Mouse (Mus musculus): ENCODE results near the gene Dcun1d4. TPM values are rescaled to one million over a fixed set of nuclear protein-coding genes. Genes with fewer than 3 reads are reported as not detected.
"Not testable (repeated sequence)": the region's sequence is repeated elsewhere in the genome, so short reads cannot be mapped to it uniquely, and the experiment has no call there.

Gene Dcun1d4
- polyA plus RNA-seq, 1 experiment from 2014 or later, result 40.2 TPM

GRCm38 (mm10) chr5:73558756-73559155 lies 78.0 kb downstream of the Dcun1d4 start:
- ATAC-seq (no peak), DNase-seq (ENCODE audit: low read depth, low spot score) (no peak)
- ChIA-PET CTCF (interaction anchor here (0.7 to 1.9 kb wide), 5 partner anchors 9 to 73 kb away, joined by 3 to 4 read pairs (median 3); partner anchors contain the start of gene Lrrc66), POLR2A (no interaction called here)
- TF ChIP-seq CTCF (IDR thresholded peaks at IDR 0.05), result no peak
- in situ Hi-C loops (cut with MboI; ENCODE audit: low pct_unique_long_range_greater_than_20kb), result no loop called here
- no peaks in the 10 kb centered on the region for H3K27me3 ChIP-seq

DNA sequence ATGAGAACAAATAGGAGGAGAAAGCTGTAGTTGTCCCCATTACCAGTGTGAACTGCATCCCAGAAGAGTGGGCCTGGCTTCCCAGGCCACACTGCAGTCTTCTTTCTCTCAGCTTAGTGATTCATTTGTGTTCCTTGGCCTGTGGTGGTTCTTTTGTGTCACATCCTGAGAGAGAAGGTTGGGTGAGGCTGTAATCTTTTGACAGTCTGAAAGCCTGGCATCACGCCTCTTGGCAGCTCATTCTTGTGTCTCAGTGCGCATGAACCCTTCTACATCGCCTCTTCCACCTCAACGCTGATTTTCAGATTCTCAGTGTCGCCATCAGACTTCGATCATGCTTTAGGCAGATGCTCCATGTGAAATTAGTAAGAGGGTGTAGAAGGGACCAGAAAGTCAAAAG lies 83.2 kb downstream of the Dcun1d4 start:
- no peak for DNase-seq (ENCODE audit: low read depth, low spot score)
- CTCF ChIA-PET, result interaction anchor here (1.2 to 1.7 kb wide), 2 partner anchors 24 to 73 kb away, joined by 3 to 7 read pairs; no protein-coding TSS in a partner anchor
- POLR2A ChIA-PET, result no interaction called here
- no peaks in the 10 kb centered on the region for H3K27me3 ChIP-seq
- in situ Hi-C loops (cut with MboI; ENCODE audit: low pct_unique_long_range_greater_than_20kb), result no loop called here
- no peak for TF ChIP-seq CTCF (IDR thresholded peaks at IDR 0.05)
- ATAC-seq, result no peak

DNA sequence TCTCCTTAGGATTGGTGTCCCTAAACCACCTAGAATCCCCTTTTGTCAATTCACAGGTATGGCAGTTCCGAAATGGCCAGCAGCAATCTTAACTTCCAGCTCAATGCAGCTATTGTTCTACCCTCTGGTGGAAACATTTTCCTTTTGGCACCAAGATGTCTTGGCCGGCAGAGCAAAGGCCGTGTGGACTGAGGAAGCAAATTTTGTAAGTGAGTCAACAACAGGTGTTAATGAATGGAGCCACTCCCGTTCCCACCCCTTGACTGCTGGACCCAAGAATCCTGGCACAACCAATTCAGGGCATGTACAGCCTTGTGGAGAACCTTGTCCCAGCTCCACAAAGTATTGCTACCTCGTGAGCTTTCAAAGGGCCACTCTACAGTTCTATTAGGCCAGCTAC lies 85.3 kb downstream of the Dcun1d4 start:
- no peak for TF ChIP-seq CTCF (IDR thresholded peaks at IDR 0.05)
- DNase-seq (ENCODE audit: low read depth, low spot score) (no peak), ATAC-seq (no peak)
- ChIA-PET CTCF (no interaction called here), POLR2A (no interaction called here)
- in situ Hi-C loops (cut with MboI; ENCODE audit: low pct_unique_long_range_greater_than_20kb), result no loop called here
- H3K27me3 ChIP-seq, result no peaks in the 10 kb centered on the region

DNA sequence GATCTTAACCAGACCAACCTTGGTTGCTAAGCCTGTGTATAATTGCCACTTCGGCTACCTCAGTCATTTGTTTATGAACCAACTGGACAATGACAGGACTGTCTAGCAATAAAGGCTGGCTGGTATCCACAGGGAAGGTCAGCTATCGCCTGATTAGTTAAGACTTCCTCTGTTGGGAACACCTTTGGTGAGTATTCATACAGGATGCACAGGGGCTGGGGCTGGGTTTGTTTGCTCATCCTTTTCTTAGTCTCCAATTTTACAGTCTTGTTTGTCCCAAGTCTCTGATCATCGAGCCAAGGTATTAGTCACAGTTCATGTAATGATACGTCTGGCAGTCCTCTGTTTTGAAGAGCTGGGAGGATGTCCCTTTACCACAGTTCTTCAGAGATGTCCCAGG lies 86.1 kb downstream of the Dcun1d4 start:
- CTCF ChIA-PET, result no interaction called here
- no peak for DNase-seq (ENCODE audit: low read depth, low spot score)
- POLR2A ChIA-PET, result no interaction called here
- ATAC-seq, result no peak
- H3K27me3 ChIP-seq, result no peaks in the 10 kb centered on the region
- no peak for TF ChIP-seq CTCF (IDR thresholded peaks at IDR 0.05)
- in situ Hi-C loops (cut with MboI; ENCODE audit: low pct_unique_long_range_greater_than_20kb), result no loop called here

DNA sequence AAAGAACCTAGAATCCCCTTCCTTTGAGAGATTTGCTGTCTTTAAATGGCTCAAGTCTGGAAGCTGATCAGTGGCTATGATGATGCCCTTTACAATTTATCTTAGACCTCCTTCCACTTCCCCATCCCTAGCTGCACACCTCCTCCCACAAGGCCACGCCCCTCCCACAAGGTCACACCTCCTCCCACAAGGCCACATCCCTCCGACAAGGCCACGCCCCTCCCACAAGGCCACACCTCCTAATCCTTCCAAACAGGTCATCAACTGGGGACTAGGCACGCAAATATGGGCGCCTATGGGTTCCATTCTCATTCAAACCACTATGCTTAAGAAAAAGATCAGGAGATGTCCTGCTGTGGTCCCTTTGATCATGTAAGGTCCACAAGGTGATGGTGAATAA lies 88.4 kb downstream of the Dcun1d4 start:
- POLR2A ChIA-PET, result interaction anchor here (0.6 kb wide), 1 partner anchor 56 kb away, joined by 3 read pairs; no protein-coding TSS in a partner anchor
- CTCF ChIA-PET, result interaction anchor here (0.9 to 1.3 kb wide), 2 partner anchors 27 to 65 kb away, joined by 3 read pairs; no protein-coding TSS in a partner anchor
- DNase-seq (ENCODE audit: low read depth, low spot score) (no peak), ATAC-seq (no peak)
- no peaks in the 10 kb centered on the region for H3K27me3 ChIP-seq
- no peak for TF ChIP-seq CTCF (IDR thresholded peaks at IDR 0.05)
- in situ Hi-C loops (cut with MboI; ENCODE audit: low pct_unique_long_range_greater_than_20kb), result no loop called here

GRCm38 (mm10) chr5:73571395-73572156 lies 90.8 kb downstream of the Dcun1d4 start:
- no peak for TF ChIP-seq CTCF (IDR thresholded peaks at IDR 0.05)
- POLR2A ChIA-PET, result no interaction called here
- DNase-seq (ENCODE audit: low read depth, low spot score) (no peak), ATAC-seq (no peak)
- CTCF ChIA-PET, result interaction anchor here (1.2 to 1.6 kb wide), 3 partner anchors 12 to 31 kb away, joined by 3 to 4 read pairs (median 4); no protein-coding TSS in a partner anchor
- in situ Hi-C loops (cut with MboI; ENCODE audit: low pct_unique_long_range_greater_than_20kb), result no loop called here
- no peaks in the 10 kb centered on the region for H3K27me3 ChIP-seq

GRCm38 (mm10) chr5:73572846-73573245 lies 92.0 kb downstream of the Dcun1d4 start:
- CTCF ChIA-PET, result interaction anchor here (1.0 to 1.2 kb wide), 3 partner anchors 11 to 28 kb away, joined by 3 to 5 read pairs (median 3); no protein-coding TSS in a partner anchor
- in situ Hi-C loops (cut with MboI; ENCODE audit: low pct_unique_long_range_greater_than_20kb), result no loop called here

DNA sequence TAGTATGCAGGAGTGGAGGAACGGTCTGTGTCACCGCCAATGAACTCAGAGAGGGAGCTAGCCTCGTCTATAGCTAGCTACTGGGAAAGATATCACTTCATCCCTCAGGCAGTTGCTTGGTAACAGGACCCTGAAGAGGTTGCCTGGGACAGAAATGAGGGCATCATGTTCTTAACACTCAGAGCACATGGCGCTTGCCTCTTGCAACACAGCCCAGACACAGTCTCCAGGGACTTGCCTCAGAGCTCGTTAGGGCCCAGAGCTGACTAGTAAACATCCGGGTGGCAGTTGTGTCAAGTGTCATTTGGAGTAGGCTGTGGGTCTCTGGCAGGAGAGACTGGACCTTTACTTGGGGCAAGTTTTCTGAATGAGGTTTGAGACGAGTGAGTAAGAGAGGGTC lies 93.0 kb downstream of the Dcun1d4 start:
- ATAC-seq (no peak), DNase-seq (ENCODE audit: low read depth, low spot score) (no peak)
- in situ Hi-C loops (cut with MboI; ENCODE audit: low pct_unique_long_range_greater_than_20kb), result no loop called here
- H3K27me3 ChIP-seq, result no peaks in the 10 kb centered on the region
- ChIA-PET CTCF (interaction anchor here (1.1 kb wide), 1 partner anchor 23 kb away, joined by 5 read pairs; no protein-coding TSS in a partner anchor), POLR2A (no interaction called here)
- no peak for TF ChIP-seq CTCF (IDR thresholded peaks at IDR 0.05)

More at GRCm38 (mm10) chr5:73572846-73573245, 92.0 kb downstream of the Dcun1d4 start:
- POLR2A ChIA-PET, result no interaction called here
- TF ChIP-seq CTCF (IDR thresholded peaks at IDR 0.05), result no peak
- H3K27me3 ChIP-seq, result no peaks in the 10 kb centered on the region
- DNase-seq (ENCODE audit: low read depth, low spot score), result no peak
- no peak for ATAC-seq

DNA sequence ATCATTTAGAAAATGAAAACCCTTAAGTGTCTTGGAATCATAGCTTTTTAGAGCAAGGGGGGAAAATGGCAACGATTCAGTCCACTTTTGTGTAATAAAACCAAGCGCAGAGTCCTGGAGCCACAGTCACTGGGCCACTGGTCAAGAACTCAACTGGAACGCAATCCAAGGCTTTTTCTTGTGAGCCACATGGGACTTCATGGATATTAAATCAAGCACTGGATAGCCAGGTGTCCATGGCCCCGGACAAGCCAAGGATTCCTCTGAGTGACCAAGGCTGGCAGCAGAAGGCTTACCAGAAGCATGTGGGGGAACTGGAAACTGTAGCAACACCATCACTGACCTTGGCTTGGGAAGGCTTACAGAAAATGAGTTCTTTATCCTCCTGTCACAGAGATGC lies 93.8 kb downstream of the Dcun1d4 start:
- ChIA-PET POLR2A (no interaction called here), CTCF (no interaction called here)
- in situ Hi-C loops (cut with MboI; ENCODE audit: low pct_unique_long_range_greater_than_20kb), result no loop called here
- no peak for ATAC-seq
- no peaks in the 10 kb centered on the region for H3K27me3 ChIP-seq
- no peak for TF ChIP-seq CTCF (IDR thresholded peaks at IDR 0.05)
- no peak for DNase-seq (ENCODE audit: low read depth, low spot score)

DNA sequence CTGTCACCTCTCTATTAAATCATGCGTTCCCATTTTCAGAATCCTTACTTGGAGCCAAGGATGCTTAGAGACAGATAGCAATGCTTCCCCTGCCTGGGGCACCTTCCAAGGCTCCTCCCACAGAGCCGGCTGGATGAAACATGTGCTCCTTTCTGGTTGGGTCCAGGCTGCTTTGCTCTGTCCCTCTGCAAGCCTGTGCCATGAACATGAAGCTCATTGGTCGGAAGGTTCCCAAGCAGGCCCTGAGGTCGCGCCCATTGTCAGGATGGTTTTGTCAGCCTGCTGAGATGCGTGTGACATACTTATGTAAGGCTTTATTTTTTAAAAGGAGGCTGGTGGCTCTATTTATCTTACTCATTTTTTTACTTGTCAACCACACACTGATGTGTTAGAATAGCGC lies 95.9 kb downstream of the Dcun1d4 start:
- no peak for TF ChIP-seq CTCF (IDR thresholded peaks at IDR 0.05)
- ChIA-PET POLR2A (no interaction called here), CTCF (interaction anchor here (1.2 kb wide), 1 partner anchor 61 kb away, joined by 4 read pairs; no protein-coding TSS in a partner anchor)
- ATAC-seq (no peak), DNase-seq (ENCODE audit: low read depth, low spot score) (no peak)
- in situ Hi-C loops (cut with MboI; ENCODE audit: low pct_unique_long_range_greater_than_20kb), result no loop called here
- H3K27me3 ChIP-seq, result no peaks in the 10 kb centered on the region

DNA sequence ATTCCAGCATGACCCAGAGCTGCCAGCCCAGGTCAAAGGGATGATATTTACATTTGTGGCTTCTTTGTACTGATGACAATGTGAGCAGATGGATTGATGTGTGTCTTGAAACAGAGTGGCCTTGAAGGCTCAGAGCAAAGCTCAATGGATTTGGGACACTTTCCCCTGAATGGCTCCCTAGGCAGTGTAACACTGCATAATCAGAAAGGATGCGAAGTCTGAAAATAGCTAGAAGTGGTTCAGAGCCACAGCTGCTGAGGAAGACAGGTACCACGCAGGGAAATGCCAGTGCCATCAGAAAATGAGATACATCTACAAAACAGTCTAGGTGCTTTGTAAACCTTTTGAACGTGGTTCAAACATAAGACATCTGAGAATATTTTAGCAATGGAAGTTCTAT lies 97.3 kb downstream of the Dcun1d4 start:
- DNase-seq (ENCODE audit: low read depth, low spot score) (no peak), ATAC-seq (no peak)
- ChIA-PET CTCF (interaction anchor here (1.1 kb wide), 1 partner anchor 18 kb away, joined by 3 read pairs; no protein-coding TSS in a partner anchor), POLR2A (no interaction called here)
- in situ Hi-C loops (cut with MboI; ENCODE audit: low pct_unique_long_range_greater_than_20kb), result no loop called here
- TF ChIP-seq CTCF (IDR thresholded peaks at IDR 0.05), result no peak
- H3K27me3 ChIP-seq, result no peaks in the 10 kb centered on the region

- ATAC-seq; DNase-seq (ENCODE audit: low read depth, low spot score); H3K27me3 ChIP-seq; in situ Hi-C loops (cut with MboI; ENCODE audit: low pct_unique_long_range_greater_than_20kb): not testable (repeated sequence)
- CTCF ChIA-PET, result interaction anchor here (1.3 kb wide), 1 partner anchor 12 kb away, joined by 3 read pairs; no protein-coding TSS in a partner anchor
- POLR2A ChIA-PET, result interaction anchor here (0.7 kb wide), 1 partner anchor 40 kb away, joined by 5 read pairs; no protein-coding TSS in a partner anchor
These were observed 103.2 kb downstream of the Dcun1d4 start for GRCm38 (mm10) chr5:73584011-73584410.
